Comparison of ENCODE assay signal across 12 mouse cellular contexts in the genomic region with DNA sequence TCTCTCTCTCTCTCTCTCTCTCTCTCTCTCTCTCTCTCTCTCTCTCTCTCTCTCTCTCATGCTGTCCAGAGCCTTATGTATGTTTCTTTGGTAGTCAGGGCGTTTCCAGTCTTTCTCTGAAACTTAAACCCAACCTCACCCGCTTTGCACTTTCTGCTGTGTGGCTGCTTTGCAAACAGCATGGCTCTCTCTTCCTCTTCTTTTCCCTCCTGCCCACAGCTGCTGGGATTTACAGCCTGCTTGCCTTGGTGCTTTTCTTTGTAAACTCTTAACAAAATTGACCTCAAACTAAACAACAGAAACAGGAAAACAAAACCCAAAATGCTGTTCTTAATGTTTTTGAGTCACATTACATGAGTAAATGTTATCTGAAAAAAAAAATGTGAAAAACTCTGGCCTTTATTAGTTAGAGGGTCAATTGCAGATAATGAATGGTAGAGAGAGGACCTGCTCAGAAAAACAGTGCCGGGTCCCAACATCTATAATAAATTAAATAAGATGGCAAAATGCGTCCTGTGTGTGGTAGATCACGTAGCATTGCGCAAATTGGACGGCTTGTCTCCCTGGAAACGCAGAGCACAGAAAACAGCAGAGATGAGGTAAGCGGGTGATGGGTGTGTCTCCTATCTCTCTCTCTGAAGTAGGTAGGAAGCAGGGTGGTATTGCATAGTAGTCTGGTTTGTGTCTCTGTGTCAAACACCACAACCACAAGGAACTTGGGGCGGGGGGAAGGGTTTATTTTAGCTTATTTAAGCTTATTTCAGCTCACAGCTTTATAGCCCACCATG. TPM values are rescaled to one million over a fixed set of nuclear protein-coding genes. Genes with fewer than 3 reads are reported as not detected.
DNase-seq lines count a peak whose midpoint lies in the region; ATAC-seq and TF ChIP-seq lines count a peak whose summit lies in the region.
"Had no signal": no experiment of that assay in that cellular context is flagged by ENCODE, and none has a peak within 500 bp of the region (broad histone marks: within the 10 kb centered on the region; RNA-seq: fewer than 3 reads in every experiment).

No protein-coding gene starts in this region.

- intact Hi-C loops in left cerebral cortex, postnatal 4 days (cut with DNase I) = no loop called here

- no peaks in the 10 kb centered on the region for H3K9me3 ChIP-seq in liver, embryonic 15.5 days (replicated peaks)
- H3K9me3 ChIP-seq: forebrain, embryonic 10.5 days; heart, embryonic 13.5 days had no signal

- H3K27ac ChIP-seq in spleen, adult 2 months (ENCODE audit: insufficient read depth, low read length) = peak overlapping the region; percentile 71
- H3K27ac ChIP-seq in liver, embryonic 15.5 days (replicated peaks) = peak overlapping the region; percentile 41; the same call in 1 of the 2 replicates
- H3K27ac ChIP-seq: forebrain, embryonic 10.5 days; heart, embryonic 13.5 days had no signal

- DNase-seq in spleen, adult 2 months (ENCODE audit: low read depth in 1 of 2, low spot score in 2 of 2) = peak in 1 of 2 experiments; percentile 80
- DNase-seq in spleen, postnatal 10 days (ENCODE audit: low spot score in 2 of 2) = no peak
- peak; percentile 45 for DNase-seq in c-Kit-positive CD71-negative TER-119-negative erythroid progenitor cells, embryonic 14.5 days (ENCODE audit: low read depth)
- no peak for DNase-seq in layer of hippocampus, adult 9-10 months (ENCODE audit: low spot score)
- no peak for DNase-seq in left cerebral cortex, adult 8-10 months (ENCODE audit: low spot score in 2 of 2)
- no peak for DNase-seq in left cerebral cortex, postnatal 4 days
- DNase-seq: adrenal gland, postnatal 36 days; kidney, adult 11 months had no signal

- H3K27me3 ChIP-seq in spleen, adult 2 months (ENCODE audit: control insufficient read depth, insufficient read depth, low read length) = peaks cover 1% of the 10 kb centered on the region; the same call in 1 of the 2 replicates
- H3K27me3 ChIP-seq in liver, embryonic 15.5 days = peaks cover 32% of the 10 kb centered on the region

- H3K4me1 ChIP-seq in spleen, adult 2 months (ENCODE audit: control insufficient read depth, insufficient read depth, insufficient read length) = peaks cover 4% of the 10 kb centered on the region; the same call in 1 of the 2 replicates
- peaks cover 54% of the 10 kb centered on the region for H3K4me1 ChIP-seq in liver, embryonic 15.5 days (replicated peaks)

- ATAC-seq in liver, embryonic 15.5 days (ENCODE audit: insufficient read depth) = no peak
- ATAC-seq in neutrophil, adult 5-6 weeks (ENCODE audit: extremely low read depth, insufficient number of reproducible peaks, low FRiP score, poor library complexity, severe bottlenecking) = peak; percentile 87

- H3K36me3 ChIP-seq in spleen, adult 2 months (ENCODE audit: control insufficient read depth, insufficient read depth, low read length) = no peaks in the 10 kb centered on the region
- H3K36me3 ChIP-seq in liver, embryonic 15.5 days (replicated peaks) = no peaks in the 10 kb centered on the region
- H3K36me3 ChIP-seq: forebrain, embryonic 10.5 days; heart, embryonic 13.5 days had no signal

- TF ChIP-seq POLR2A in spleen, adult 2 months (IDR thresholded peaks at IDR 0.05; ENCODE audit: low read depth, low read length) = no peak

- TF ChIP-seq CTCF in spleen, adult 2 months (IDR thresholded peaks at IDR 0.05; ENCODE audit: extremely low read depth, insufficient read depth, insufficient read length, insufficient replicate concordance) = no peak

- peak overlapping the region; percentile 38 for H3K4me2 ChIP-seq in liver, embryonic 15.5 days
- H3K4me2 ChIP-seq: heart, embryonic 13.5 days had no signal

- no peak overlapping the region for H3K9ac ChIP-seq in liver, embryonic 15.5 days
- H3K9ac ChIP-seq: heart, embryonic 13.5 days had no signal

- H3K4me3 ChIP-seq in spleen, adult 2 months (ENCODE audit: extremely low read depth, insufficient read depth, insufficient read length) = no peak overlapping the region
- H3K4me3 ChIP-seq in liver, embryonic 15.5 days (replicated peaks) = no peak overlapping the region
- H3K4me3 ChIP-seq: forebrain, embryonic 10.5 days; heart, embryonic 13.5 days had no signal

- 55% methylated on average over 10 of the region's 10 CpGs for WGBS in spleen, adult 2 months
- WGBS in liver, embryonic 15.5 days (ENCODE audit: insufficient replicate concordance) = 35% methylated on average over 10 of the region's 10 CpGs

RNA-seq across cellular contexts. Expression of a gene that starts 11.6 kb away (rescaled TPM):
- polyA plus RNA-seq in spleen, adult 2 months (2012; rRNA removed) = 11.0 and 13.9 TPM in 2 replicates
- 0.25 and 0.50 TPM in 2 replicates for polyA plus RNA-seq in liver, embryonic 15.5 days (2015; fragmentation: Nextera tagmentation; extraction: Ambion mirVana)
- 2.7 and 5.6 TPM in 2 replicates for total RNA-seq in neutrophil, adult 5-6 weeks (2017)
- total RNA-seq in left cerebral cortex, adult 8-10 months (2022) = 10 to 100 TPM; 60.5 to 73.8 (median 69.8) TPM
- total RNA-seq in left cerebral cortex, postnatal 4 days (2021) = 10 to 100 TPM; 70.6 to 78.6 TPM

RNA-seq across cellular contexts. Expression of a gene that starts 20.8 kb away (rescaled TPM):
- polyA plus RNA-seq in spleen, adult 2 months (2012; rRNA removed) = 13.9 and 16.1 TPM in 2 replicates
- polyA plus RNA-seq in liver, embryonic 15.5 days (2015; fragmentation: Nextera tagmentation; extraction: Ambion mirVana) = 1.2 and 1.5 TPM in 2 replicates
- 32.4 and 33.1 TPM in 2 replicates for total RNA-seq in neutrophil, adult 5-6 weeks (2017)
- 10 to 100 TPM; 12.4 to 15.1 (median 14.4) TPM for total RNA-seq in left cerebral cortex, adult 8-10 months (2022)
- under 1 TPM; 0.34 to 0.40 TPM for total RNA-seq in left cerebral cortex, postnatal 4 days (2021)
- polyA plus RNA-seq: forebrain, embryonic 10.5 days had no signal

Comparison
In these comparisons a context has a peak if more than half of its experiments do, and no peak if none do; other contexts are left out.
1. RNA of a gene that starts 20.8 kb away (total RNA-seq): 32.4 to 33.1 TPM in neutrophil, adult 5-6 weeks and 12.4 to 15.1 TPM in left cerebral cortex, adult 8-10 months; 0.34 to 0.40 TPM in left cerebral cortex, postnatal 4 days; every median in the first group is over 4 times any median in the second.